Mouse (Mus musculus): ENCODE measurements at regions not wholly inside any gene's neighbourhood (a gene's known extent, or its start where the extent isn't known, plus 50 kb on each side); places are given as distances from the start of the nearest gene placed in this dataset.

GRCm38 (mm10) chr7:54491254-54491653, 344.0 kb upstream of the Luzp2 start:
- TF ChIP-seq POLR2A (IDR thresholded peaks at IDR 0.05; ENCODE audit: extremely low read depth, insufficient read depth, low read length) (no peak), CTCF (IDR thresholded peaks at IDR 0.05; ENCODE audit: low read depth, low read length) (no peak)
